Mouse (Mus musculus): Measurements from ENCODE around the gene Ms4a18.

Ms4a18 gene

GRCm38 (mm10) chr19:10984551-10984950, 33.3 kb downstream of the Ms4a18 start:
- no peak for DNase-seq (ENCODE audit: low read depth, low spot score)

GRCm38 (mm10) chr19:10983146-10983545, 34.7 kb downstream of the Ms4a18 start:
- no peak for DNase-seq (ENCODE audit: low read depth, low spot score)

GRCm38 (mm10) chr19:10980210-10980609, 37.6 kb downstream of the Ms4a18 start:
- no peak for DNase-seq (ENCODE audit: low read depth, low spot score)

GRCm38 (mm10) chr19:10979184-10980168, 38.4 kb downstream of the Ms4a18 start:
- DNase-seq (ENCODE audit: low read depth, low spot score) = peak; percentile 44

GRCm38 (mm10) chr19:10976318-10976717, 41.5 kb downstream of the Ms4a18 start:
- no peak for DNase-seq (ENCODE audit: low read depth, low spot score)

- no peak for DNase-seq (ENCODE audit: low read depth, low spot score)
Measured at GRCm38 (mm10) chr19:10975187-10975586, 42.6 kb downstream of the Ms4a18 start.

- no peak for DNase-seq (ENCODE audit: low read depth, low spot score)
Measured at GRCm38 (mm10) chr19:10974238-10974865, 43.5 kb downstream of the Ms4a18 start, which contains the start of gene Ms4a10. Gene Ms4a10 (minus strand): TSS chr19:10974670.

- DNase-seq (ENCODE audit: low read depth, low spot score) = no peak
Measured at GRCm38 (mm10) chr19:10973187-10973586, 44.6 kb downstream of the Ms4a18 start.

- DNase-seq (ENCODE audit: low read depth, low spot score) = no peak
Measured at GRCm38 (mm10) chr19:10972660-10973059, 45.2 kb downstream of the Ms4a18 start.

- no peak for DNase-seq (ENCODE audit: low read depth, low spot score)
Measured at GRCm38 (mm10) chr19:10970457-10970856, 47.4 kb downstream of the Ms4a18 start.

- DNase-seq (ENCODE audit: low read depth, low spot score) = no peak
Measured at GRCm38 (mm10) chr19:10968578-10968977, 49.3 kb downstream of the Ms4a18 start.

- DNase-seq (ENCODE audit: low read depth, low spot score) = no peak
Measured at GRCm38 (mm10) chr19:10965721-10966120, 52.1 kb downstream of the Ms4a18 start.

- DNase-seq (ENCODE audit: low read depth, low spot score) = no peak
Measured at GRCm38 (mm10) chr19:10959978-10960346, 57.9 kb downstream of the Ms4a18 start.

- peak; percentile 70 for DNase-seq (ENCODE audit: low read depth, low spot score)
Measured at GRCm38 (mm10) chr19:10959085-10959977, 58.5 kb downstream of the Ms4a18 start.

- no peak for DNase-seq (ENCODE audit: low read depth, low spot score)
Measured at GRCm38 (mm10) chr19:10952021-10952939, 65.6 kb downstream of the Ms4a18 start.

- DNase-seq (ENCODE audit: low read depth, low spot score) = no peak
Measured at GRCm38 (mm10) chr19:10949558-10949957, 68.3 kb downstream of the Ms4a18 start.

- DNase-seq (ENCODE audit: low read depth, low spot score) = peak; percentile 99
Measured at GRCm38 (mm10) chr19:10949112-10949511, 68.7 kb downstream of the Ms4a18 start, which contains the start of gene Ccdc86. Gene Ccdc86 (minus strand): TSS chr19:10949266.

GRCm38 (mm10) chr19:10948416-10948815, 69.4 kb downstream of the Ms4a18 start:
- no peak for DNase-seq (ENCODE audit: low read depth, low spot score)

GRCm38 (mm10) chr19:10947219-10947618, 70.6 kb downstream of the Ms4a18 start:
- DNase-seq (ENCODE audit: low read depth, low spot score) = no peak
